Mouse (Mus musculus) small intestine, adult 2 months (tissue): ENCODE results near the gene Gnl1.
A peak's percentile ranks its signal among the peaks of the same experiment; 100 is the strongest.
"Not testable (repeated sequence)": the region's sequence is repeated elsewhere in the genome, so short reads cannot be mapped to it uniquely, and the experiment has no call there.

Experiments used
- CTCF ChIP-seq: fragments of 200-500 bp; IDR thresholded peaks from 2 replicates; pipeline ENCODE4 v1.5.1; 2012; ENCODE audit warnings: low read depth, mild to moderate bottlenecking, control low read depth, inconsistent platforms, low read length, moderate library complexity, mixed read lengths; ENCODE audit not compliant: insufficient replicate concordance, insufficient read length; ENCODE audit errors: extremely low read depth
- POLR2A ChIP-seq: fragments of 200-500 bp; IDR thresholded peaks from 2 replicates; pipeline ENCODE4 v1.6.1; 2012; ENCODE audit warnings: low read depth, mild to moderate bottlenecking, control low read depth, inconsistent platforms, low read length, moderate library complexity

DNA sequence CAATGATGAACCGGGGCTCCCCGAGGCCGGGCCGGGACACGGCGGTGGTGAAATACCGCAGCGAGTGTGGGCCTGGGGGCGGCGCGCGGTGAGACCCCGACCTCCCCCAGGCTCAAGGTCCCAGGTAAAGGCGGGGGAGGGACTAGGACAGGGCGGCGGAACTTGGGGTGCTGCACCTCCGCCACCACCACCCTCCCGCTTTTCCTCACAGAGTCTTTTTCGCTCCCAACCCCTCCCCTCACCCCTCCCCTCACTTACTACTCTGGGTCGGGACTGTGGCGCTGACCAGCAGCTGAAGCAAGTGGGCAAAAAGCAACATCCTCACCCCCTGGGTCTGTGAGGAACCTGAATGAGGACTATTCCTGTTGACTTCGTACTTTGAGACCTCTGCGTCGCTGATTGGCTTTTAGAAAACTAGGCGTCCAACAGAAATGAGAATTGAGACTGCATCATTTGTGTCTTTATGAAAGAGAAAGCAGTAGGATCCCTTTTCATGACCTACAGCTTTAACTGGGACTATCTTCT lies 52.8 kb downstream of the Gnl1 start, which contains the start of gene H2-T23:
- not testable (repeated sequence) for TF ChIP-seq CTCF
- TF ChIP-seq POLR2A = peak; percentile 90
